Mouse (Mus musculus) olfactory bulb, adult 2 months (tissue): Measurements from ENCODE around the gene Aldh1l1.

ENCODE experiments used
- CTCF ChIP-seq: fragments of 200-500 bp; IDR thresholded peaks from 2 replicates; pipeline ENCODE4 v1.5.1; 2012; ENCODE audit warnings: low read depth, mild to moderate bottlenecking, low read length, moderate library complexity; ENCODE audit not compliant: insufficient read depth
- POLR2A ChIP-seq: fragments of 200-500 bp; IDR thresholded peaks from 2 replicates; pipeline ENCODE4 v1.6.1; 2012; ENCODE audit warnings: mild to moderate bottlenecking, low read depth, low read length, moderate library complexity; ENCODE audit not compliant: insufficient read depth

GRCm38 (mm10) chr6:90615991-90616390 is 129.8 kb downstream of the Aldh1l1 start:
- TF ChIP-seq CTCF (no peak), POLR2A (no peak)
